Mouse (Mus musculus) forebrain, embryonic 12.5 days (tissue): ENCODE data around the gene Polr2e. TPM values are rescaled to one million over a fixed set of nuclear protein-coding genes. Genes with fewer than 3 reads are reported as not detected.

ENCODE experiments used
- ATAC-seq: fragments of 200-750 bp; cut with Nextera tagmentation; 2 replicates; pipeline ENCODE4 v1.8.0; 2017; ENCODE audit warnings: moderate TSS enrichment; ENCODE audit not compliant: low FRiP score
- H3K27ac ChIP-seq: fragments of 300-500 bp; sonication (generic); 2 replicates; pipeline ENCODE4 v1.5.1; 2016; ENCODE audit warnings: mild to moderate bottlenecking
- H3K27me3 ChIP-seq: fragments of 300-500 bp; sonication (generic); 2 replicates; pipeline ENCODE4 v1.6.1; 2016; ENCODE audit warnings: mild to moderate bottlenecking
- H3K36me3 ChIP-seq: fragments of 300-500 bp; sonication (generic); replicated peaks from 2 replicates; pipeline ENCODE4 v1.6.1; 2016; ENCODE audit warnings: mild to moderate bottlenecking
- H3K4me1 ChIP-seq: fragments of 300-500 bp; sonication (generic); 2 replicates; pipeline ENCODE4 v1.6.1; 2016
- H3K4me2 ChIP-seq: fragments of 300-500 bp; sonication (generic); 2 replicates; pipeline ENCODE4 v1.6.1; 2016; ENCODE audit warnings: mild to moderate bottlenecking, moderate library complexity
- H3K4me3 ChIP-seq: fragments of 300-500 bp; sonication (generic); replicated peaks from 2 replicates; pipeline ENCODE4 v1.5.1; 2016; ENCODE audit warnings: mild to moderate bottlenecking
- H3K9ac ChIP-seq: fragments of 300-500 bp; sonication (generic); 2 replicates; pipeline ENCODE4 v1.6.1; 2016; ENCODE audit warnings: mild to moderate bottlenecking
- H3K9me3 ChIP-seq: fragments of 300-500 bp; sonication (generic); 2 replicates; pipeline ENCODE4 v1.6.1; 2016
- WGBS: fragments of 180-500 bp; shearing (Covaris S2); methylation state at CpG from one replicate; pipeline ENCODE4 v1.1.7; 2016; 5-methylcytosine and 5-hydroxymethylcytosine counted together
- polyA plus RNA-seq: library from polyadenylated mRNA; unstranded; fragments of >200 nt; fragmentation: Nextera tagmentation; extraction: Ambion mirVana; gene quantifications from 2 replicates; pipeline ENCODE4 v1.2.1, GENCODE M21; 2016

Polr2e gene
- polyA plus RNA-seq, 1 experiment from 2014 or later = 183 TPM

DNA sequence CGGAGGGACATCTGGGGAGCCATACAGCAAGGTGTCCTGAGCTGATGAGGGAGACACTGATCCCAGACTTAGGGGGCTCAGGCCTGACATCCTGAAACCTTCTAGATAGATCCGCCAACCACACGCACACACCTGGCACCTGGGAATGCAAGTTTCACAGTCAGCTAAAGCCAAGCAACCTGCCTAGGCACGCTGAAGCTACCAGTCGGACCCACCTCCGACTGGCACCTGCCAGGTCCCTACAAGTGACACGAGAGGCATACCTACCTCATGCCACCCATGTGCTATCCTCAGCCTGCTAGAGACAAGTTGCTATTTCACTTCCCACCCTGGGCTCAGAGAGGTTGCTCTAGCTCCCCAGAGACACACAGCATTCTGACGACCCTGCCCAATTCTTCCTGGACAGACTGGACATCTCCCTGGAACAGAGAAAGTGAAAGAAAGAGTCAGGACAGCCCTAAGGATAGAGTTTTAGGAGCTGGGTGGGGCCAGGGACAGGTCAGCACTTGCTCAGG lies 50.3 kb downstream of the Polr2e start:
- peak overlapping the region; percentile 41 for H3K4me3 ChIP-seq
- H3K4me2 ChIP-seq = peak overlapping the region; percentile 54
- H3K36me3 ChIP-seq = no peaks in the 10 kb centered on the region
- WGBS = 38% methylated on average over 8 of the region's 8 CpGs
- no peak for ATAC-seq
- no peak overlapping the region for H3K27ac ChIP-seq
- peaks cover 37% of the 10 kb centered on the region for H3K4me1 ChIP-seq
- H3K27me3 ChIP-seq = peaks cover 49% of the 10 kb centered on the region
- H3K9me3 ChIP-seq = peaks cover 3% of the 10 kb centered on the region; the same call in 1 of the 2 replicates
- H3K9ac ChIP-seq = peak overlapping the region; percentile 33; the same call in 1 of the 2 replicates

DNA sequence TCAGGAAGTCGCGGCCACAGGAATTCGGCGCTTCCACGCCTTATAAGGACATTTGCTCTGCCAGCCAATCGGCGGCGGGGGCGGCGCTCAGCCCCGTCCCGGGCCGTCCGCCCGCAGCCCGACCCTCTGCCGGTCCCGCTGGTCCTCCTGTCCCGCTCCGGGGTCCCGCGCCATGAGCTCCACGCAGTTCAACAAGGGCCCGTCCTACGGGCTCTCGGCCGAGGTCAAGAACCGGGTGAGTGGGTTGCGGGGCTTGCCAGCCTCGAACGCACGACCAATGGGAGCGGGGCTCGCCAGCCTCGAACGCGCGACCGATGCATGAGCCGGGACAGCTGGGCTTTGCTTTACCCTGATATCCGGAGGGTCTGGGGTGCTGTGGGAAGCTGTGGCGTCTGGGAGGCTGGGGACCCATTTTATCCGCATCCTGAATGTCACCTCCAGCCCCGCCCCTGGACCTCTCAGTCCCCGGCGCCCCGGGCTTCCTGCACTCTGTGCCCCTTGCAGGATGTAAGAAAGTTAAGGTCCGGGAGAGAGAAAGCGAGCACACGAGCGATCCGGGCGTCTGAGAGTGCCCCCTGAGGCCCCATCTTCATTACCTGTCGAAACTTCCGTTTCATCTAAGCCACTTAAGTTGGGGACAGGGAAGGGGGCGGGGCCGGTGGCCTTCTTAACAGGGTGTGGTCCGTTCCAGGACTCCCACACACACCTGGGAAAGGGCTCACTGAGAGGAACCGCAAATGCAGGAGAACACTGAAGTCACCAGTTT lies 50.9 kb downstream of the Polr2e start, which contains the start of gene Cnn2:
Gene Cnn2 (plus strand): TSS at position 79 of the 766 bp plus-strand sequence.
- H3K9me3 ChIP-seq = peaks cover 3% of the 10 kb centered on the region; the same call in 1 of the 2 replicates
- WGBS = 1% methylated on average over 59 of the region's 59 CpGs
- H3K9ac ChIP-seq = peak within 1 kb of the TSS; percentile 33
- H3K4me1 ChIP-seq = peaks cover 36% of the 10 kb centered on the region
- H3K36me3 ChIP-seq = no peaks in the 10 kb centered on the region
- no peak for ATAC-seq
- peak within 1 kb of the TSS; percentile 54 for H3K4me2 ChIP-seq
- H3K27me3 ChIP-seq = peaks cover 49% of the 10 kb centered on the region
- peak within 1 kb of the TSS; percentile 41 for H3K4me3 ChIP-seq
- peak within 1 kb of the TSS; percentile 56 for H3K27ac ChIP-seq

DNA sequence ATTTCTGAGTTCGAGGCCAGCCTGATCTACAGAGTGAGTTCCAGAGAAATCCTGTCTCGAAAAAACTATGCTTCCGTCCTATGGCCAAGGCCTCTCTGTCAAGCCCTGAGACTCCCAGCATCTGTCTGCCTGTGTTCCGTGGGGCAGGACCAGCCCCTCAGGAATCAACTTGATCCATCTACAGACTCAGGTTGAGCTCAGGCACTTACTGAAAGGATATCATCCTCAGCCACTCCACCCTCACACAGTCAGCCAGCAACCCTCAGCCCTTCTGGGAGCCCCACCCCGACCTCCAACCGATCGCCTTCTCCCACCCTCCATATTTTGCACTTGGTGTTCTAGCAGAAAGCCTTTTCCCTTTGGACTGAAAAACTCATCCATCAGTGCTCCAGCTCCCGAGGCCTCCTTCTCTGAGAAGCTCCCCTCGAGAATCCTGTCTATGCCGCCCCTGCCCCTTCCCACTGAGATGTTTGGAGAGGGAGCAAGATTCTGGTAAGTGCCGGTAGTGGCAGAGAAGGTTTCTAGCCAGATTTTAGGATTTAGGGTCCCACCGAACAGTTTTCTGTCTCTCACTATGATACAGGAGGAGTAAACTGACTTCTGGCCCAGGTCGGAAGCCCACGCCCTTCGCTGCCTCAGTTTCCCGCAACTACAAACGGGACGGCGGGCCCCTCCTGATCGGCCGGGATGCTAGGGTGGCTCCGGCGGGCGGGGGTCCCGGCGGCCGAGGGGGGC lies 51.7 kb downstream of the Polr2e start:
- peak overlapping the region; percentile 54 for H3K4me2 ChIP-seq
- peaks cover 44% of the 10 kb centered on the region for H3K4me1 ChIP-seq
- no peak for ATAC-seq
- H3K9ac ChIP-seq = peak overlapping the region; percentile 33
- H3K27ac ChIP-seq = peak overlapping the region; percentile 56
- peaks cover 3% of the 10 kb centered on the region; the same call in 1 of the 2 replicates for H3K9me3 ChIP-seq
- H3K4me3 ChIP-seq = peak overlapping the region; percentile 41
- no peaks in the 10 kb centered on the region for H3K36me3 ChIP-seq
- peaks cover 49% of the 10 kb centered on the region for H3K27me3 ChIP-seq
- WGBS = 10% methylated on average over 27 of the region's 27 CpGs

DNA sequence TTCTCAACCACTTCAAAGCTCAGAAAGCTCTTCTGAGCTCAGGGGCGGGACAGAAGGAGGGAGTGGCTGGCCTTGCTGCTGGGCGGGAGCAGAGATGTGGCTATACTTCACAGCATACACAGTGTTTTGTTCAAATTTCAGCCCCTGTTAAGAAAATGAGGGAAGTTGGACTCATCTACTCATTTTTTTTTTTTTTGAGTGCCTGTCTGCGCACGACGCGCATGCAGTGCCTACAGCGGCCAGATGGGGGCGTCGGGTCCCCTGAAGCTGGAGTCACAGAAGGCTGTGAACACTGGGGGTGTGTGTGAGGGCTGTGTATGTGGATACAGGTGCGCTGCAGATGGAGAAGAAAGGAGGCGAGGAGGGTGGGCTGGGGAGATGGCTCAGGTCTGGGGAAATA lies 52.6 kb downstream of the Polr2e start:
- H3K9ac ChIP-seq = no peak overlapping the region
- WGBS = 3% methylated on average over 11 of the region's 11 CpGs
- H3K4me3 ChIP-seq = peak overlapping the region; percentile 41; the same call in 1 of the 2 replicates
- peak overlapping the region; percentile 13; the same call in 1 of the 2 replicates for H3K4me2 ChIP-seq
- peaks cover 51% of the 10 kb centered on the region for H3K4me1 ChIP-seq
- ATAC-seq = no peak
- peak overlapping the region; percentile 31; the same call in 1 of the 2 replicates for H3K27ac ChIP-seq
- H3K27me3 ChIP-seq = peaks cover 49% of the 10 kb centered on the region
- peaks cover 3% of the 10 kb centered on the region; the same call in 1 of the 2 replicates for H3K9me3 ChIP-seq
- H3K36me3 ChIP-seq = no peaks in the 10 kb centered on the region

DNA sequence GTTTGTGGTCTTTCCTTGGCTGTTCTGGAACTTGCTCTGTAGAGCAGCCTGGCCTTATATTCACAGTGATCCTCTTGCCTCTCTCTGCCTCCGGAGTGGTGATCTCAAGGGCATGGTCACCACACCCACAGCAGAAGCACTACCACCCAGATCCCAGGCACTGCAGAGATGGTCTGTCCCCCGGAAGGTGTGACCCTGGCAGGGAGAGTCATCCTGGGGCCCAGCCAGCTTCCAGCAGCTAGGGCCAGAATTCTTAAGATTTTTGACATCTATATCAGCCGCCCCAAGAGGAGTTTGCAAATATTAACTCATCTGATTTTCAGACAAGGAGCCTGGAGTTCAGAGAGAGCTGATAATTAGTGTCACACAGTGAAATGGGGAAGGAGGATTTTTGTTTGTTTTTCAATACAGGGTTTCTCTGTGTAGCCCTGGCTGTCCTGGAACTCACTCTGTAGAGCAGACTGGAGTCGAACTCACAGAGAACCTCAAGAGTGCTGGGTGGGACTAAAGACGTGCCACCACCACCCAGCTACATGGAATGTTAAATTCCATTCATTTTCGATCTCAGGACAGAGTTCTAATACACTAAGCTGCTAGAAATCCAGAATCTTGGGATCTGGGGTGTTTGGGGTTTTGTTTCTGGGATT lies 53.2 kb downstream of the Polr2e start:
- H3K27me3 ChIP-seq = peaks cover 49% of the 10 kb centered on the region

More for the DNA sequence above, 53.2 kb downstream of the Polr2e start:
- peak overlapping the region; percentile 94 for H3K27ac ChIP-seq
- H3K4me3 ChIP-seq = peak overlapping the region; percentile 76
- H3K9ac ChIP-seq = peak overlapping the region; percentile 80
- no peaks in the 10 kb centered on the region for H3K9me3 ChIP-seq
- WGBS = 50% methylated on average over 6 of the region's 6 CpGs
- no peak for ATAC-seq
- H3K4me2 ChIP-seq = peak overlapping the region; percentile 91
- H3K36me3 ChIP-seq = no peaks in the 10 kb centered on the region
- peaks cover 57% of the 10 kb centered on the region for H3K4me1 ChIP-seq

Other genes with a start within 250 kb of the Polr2e start
- 0.09 TPM in 1 of 2 replicates, not detected in the other for gene Prss57, start 248.8 kb downstream of the Polr2e start, polyA plus RNA-seq
- gene Palm, start 246.2 kb downstream of the Polr2e start, polyA plus RNA-seq = 184 and 194 TPM in 2 replicates
- 0.81 and 1.1 TPM in 2 replicates for gene Misp, start 218.8 kb downstream of the Polr2e start, polyA plus RNA-seq
- 223 TPM in 2 replicates for gene Ptbp1, start 185.4 kb downstream of the Polr2e start, polyA plus RNA-seq
- gene Prtn3, start 165.3 kb downstream of the Polr2e start, polyA plus RNA-seq = 14.8 and 16.2 TPM in 2 replicates
- 223 and 250 TPM in 2 replicates for gene Plppr3, start 165.2 kb downstream of the Polr2e start, polyA plus RNA-seq
- gene Elane, start 153.5 kb downstream of the Polr2e start, polyA plus RNA-seq = not detected in 2 replicates
- gene Cfd, start 148.9 kb downstream of the Polr2e start, polyA plus RNA-seq = not detected in 2 replicates
- gene Med16, start 130.9 kb downstream of the Polr2e start, polyA plus RNA-seq = 59.9 and 62.3 TPM in 2 replicates
- 35.1 and 53.2 TPM in 2 replicates for gene Gm26602, start 128.9 kb downstream of the Polr2e start, polyA plus RNA-seq
- 0.96 and 1.1 TPM in 2 replicates for gene Kiss1r, start 122.8 kb downstream of the Polr2e start, polyA plus RNA-seq
- gene R3hdm4, start 118.6 kb downstream of the Polr2e start, polyA plus RNA-seq = 162 and 173 TPM in 2 replicates
- 4.5 and 4.7 TPM in 2 replicates for gene Arid3a, start 112.8 kb downstream of the Polr2e start, polyA plus RNA-seq
- 94.4 and 96.0 TPM in 2 replicates for gene Wdr18, start 79.6 kb downstream of the Polr2e start, polyA plus RNA-seq
- 0.46 TPM in 2 replicates for gene Grin3b, start 69.1 kb downstream of the Polr2e start, polyA plus RNA-seq
- 14.7 and 19.2 TPM in 2 replicates for gene Tmem259, start 55.5 kb downstream of the Polr2e start, polyA plus RNA-seq
- gene Cnn2, start 51.2 kb downstream of the Polr2e start, polyA plus RNA-seq = 85.5 and 115 TPM in 2 replicates
- 5.8 and 5.9 TPM in 2 replicates for gene Abca7, start 43.3 kb downstream of the Polr2e start, polyA plus RNA-seq
- gene Arhgap45, start 23.1 kb downstream of the Polr2e start, polyA plus RNA-seq = 3.4 and 3.6 TPM in 2 replicates
- gene Gpx4, start 7.4 kb upstream of the Polr2e start, polyA plus RNA-seq = 434 and 458 TPM in 2 replicates
- gene Sbno2, start 65.8 kb upstream of the Polr2e start, polyA plus RNA-seq = 14.8 and 16.4 TPM in 2 replicates
- gene Stk11, start 76.0 kb upstream of the Polr2e start, polyA plus RNA-seq = 20.8 and 23.2 TPM in 2 replicates
- 405 and 428 TPM in 2 replicates for gene Atp5d, start 98.8 kb upstream of the Polr2e start, polyA plus RNA-seq
- 13.2 and 13.8 TPM in 2 replicates for gene Cbarp, start 101.0 kb upstream of the Polr2e start, polyA plus RNA-seq
- 45.0 and 50.3 TPM in 2 replicates for gene Midn, start 108.5 kb upstream of the Polr2e start, polyA plus RNA-seq
- gene Cirbp, start 126.2 kb upstream of the Polr2e start, polyA plus RNA-seq = 224 and 240 TPM in 2 replicates
- 11.1 and 11.6 TPM in 2 replicates for gene 1600002K03Rik, start 133.1 kb upstream of the Polr2e start, polyA plus RNA-seq
- 36.4 and 48.9 TPM in 2 replicates for gene Efna2, start 139.7 kb upstream of the Polr2e start, polyA plus RNA-seq
- gene Mum1, start 186.6 kb upstream of the Polr2e start, polyA plus RNA-seq = 55.5 and 58.4 TPM in 2 replicates
- gene Ndufs7, start 209.3 kb upstream of the Polr2e start, polyA plus RNA-seq = 201 and 216 TPM in 2 replicates
- 15.9 and 19.0 TPM in 2 replicates for gene Gamt, start 221.2 kb upstream of the Polr2e start, polyA plus RNA-seq
- 65.1 and 69.7 TPM in 2 replicates for gene Dazap1, start 221.7 kb upstream of the Polr2e start, polyA plus RNA-seq